ENCODE assay signal across 14 mouse cellular contexts in genomic region chr16:10510477-10511133, GRCm38 (mm10). TPM values are rescaled to one million over a fixed set of nuclear protein-coding genes. Genes with fewer than 3 reads are reported as not detected.
DNase-seq lines count a peak whose midpoint lies in the region; ATAC-seq and TF ChIP-seq lines count a peak whose summit lies in the region.
"Had no signal": no experiment of that assay in that cellular context is flagged by ENCODE, and none has a peak within 500 bp of the region (broad histone marks: within the 10 kb centered on the region; RNA-seq: fewer than 3 reads in every experiment).

No protein-coding gene starts in this region.

- TF ChIP-seq CTCF in midbrain, postnatal 0 days (IDR thresholded peaks at IDR 0.05), result no peak

- no peak overlapping the region for H3K9ac ChIP-seq in midbrain, postnatal 0 days (replicated peaks; ENCODE audit: low read length, poor library complexity, severe bottlenecking)
- H3K9ac ChIP-seq in midbrain, embryonic 16.5 days (ENCODE audit: low read depth, low read length), result no peak overlapping the region
- no peak overlapping the region for H3K9ac ChIP-seq in intestine, embryonic 16.5 days (ENCODE audit: low read depth, low read length)
- H3K9ac ChIP-seq: hindbrain, embryonic 15.5 days; liver, postnatal 0 days had no signal

- DNase-seq in heart, postnatal 14 days, result peak; percentile 33 to 36
- DNase-seq in heart, postnatal 25 days (ENCODE audit: low spot score), result no peak
- DNase-seq in midbrain, postnatal 0 days (ENCODE audit: low spot score), result peak; percentile 22
- DNase-seq in cerebellum, adult 11 months, result peak; percentile 80
- DNase-seq in gastrocnemius, postnatal 4 days (ENCODE audit: low spot score in 2 of 2), result no peak
- DNase-seq in right cerebral cortex, postnatal 14 days, result no peak
- DNase-seq: kidney, postnatal 10 days; liver, postnatal 0 days; thymus, postnatal 25 days had no signal

- H3K9me3 ChIP-seq in midbrain, postnatal 0 days (ENCODE audit: low read length), result no peaks in the 10 kb centered on the region
- no peaks in the 10 kb centered on the region for H3K9me3 ChIP-seq in midbrain, embryonic 16.5 days (replicated peaks; ENCODE audit: control insufficient read depth, low read length, poor library complexity, severe bottlenecking)
- H3K9me3 ChIP-seq in intestine, embryonic 16.5 days (ENCODE audit: control insufficient read depth, low read length), result no peaks in the 10 kb centered on the region
- H3K9me3 ChIP-seq: hindbrain, embryonic 15.5 days had no signal

- H3K4me1 ChIP-seq in midbrain, postnatal 0 days (ENCODE audit: insufficient read depth, low read length), result no peaks in the 10 kb centered on the region
- H3K4me1 ChIP-seq in midbrain, embryonic 16.5 days (ENCODE audit: control insufficient read depth, insufficient read depth, low read length), result peaks cover 4% of the 10 kb centered on the region
- H3K4me1 ChIP-seq in intestine, embryonic 16.5 days (ENCODE audit: control insufficient read depth, insufficient read depth, low read length), result no peaks in the 10 kb centered on the region

- H3K27me3 ChIP-seq in midbrain, postnatal 0 days (ENCODE audit: insufficient read depth, low read length), result no peaks in the 10 kb centered on the region
- H3K27me3 ChIP-seq in midbrain, embryonic 16.5 days (ENCODE audit: control insufficient read depth, insufficient read depth, low read depth, low read length), result no peaks in the 10 kb centered on the region
- no peaks in the 10 kb centered on the region for H3K27me3 ChIP-seq in intestine, embryonic 16.5 days (replicated peaks; ENCODE audit: control insufficient read depth, insufficient read depth, low read length)
- H3K27me3 ChIP-seq: hindbrain, embryonic 15.5 days had no signal

- 55% methylated on average over 14 of the region's 14 CpGs for WGBS in midbrain, postnatal 0 days
- 60% methylated on average over 14 of the region's 14 CpGs for WGBS in midbrain, embryonic 16.5 days
- WGBS in intestine, embryonic 16.5 days, result 55% methylated on average over 14 of the region's 14 CpGs

- H3K4me3 ChIP-seq in midbrain, postnatal 0 days (ENCODE audit: low read depth, low read length), result no peak overlapping the region
- no peak overlapping the region for H3K4me3 ChIP-seq in midbrain, embryonic 16.5 days (ENCODE audit: low read depth, low read length)
- no peak overlapping the region for H3K4me3 ChIP-seq in intestine, embryonic 16.5 days (ENCODE audit: low read length)
- H3K4me3 ChIP-seq: hindbrain, embryonic 15.5 days; myocyte had no signal

- ATAC-seq in midbrain, postnatal 0 days (ENCODE audit: low FRiP score), result no peak
- ATAC-seq in midbrain, embryonic 16.5 days, result no peak
- no peak for ATAC-seq in intestine, embryonic 16.5 days
- ATAC-seq: liver, postnatal 0 days had no signal

- H3K36me3 ChIP-seq in midbrain, postnatal 0 days (ENCODE audit: insufficient read depth, low read length), result no peaks in the 10 kb centered on the region
- no peaks in the 10 kb centered on the region for H3K36me3 ChIP-seq in midbrain, embryonic 16.5 days (ENCODE audit: control insufficient read depth, insufficient read depth, low read length)
- no peaks in the 10 kb centered on the region for H3K36me3 ChIP-seq in intestine, embryonic 16.5 days (ENCODE audit: control insufficient read depth, insufficient read depth, low read length)
- H3K36me3 ChIP-seq: hindbrain, embryonic 15.5 days had no signal

- no peak overlapping the region for H3K4me2 ChIP-seq in midbrain, postnatal 0 days (ENCODE audit: low read depth, low read length, poor library complexity, severe bottlenecking)
- no peak overlapping the region for H3K4me2 ChIP-seq in midbrain, embryonic 16.5 days (ENCODE audit: low read length)
- no peak overlapping the region for H3K4me2 ChIP-seq in intestine, embryonic 16.5 days (ENCODE audit: low read depth, low read length)
- H3K4me2 ChIP-seq: hindbrain, embryonic 15.5 days had no signal

- H3K27ac ChIP-seq in midbrain, postnatal 0 days (ENCODE audit: low read depth, low read length), result no peak overlapping the region
- H3K27ac ChIP-seq in midbrain, embryonic 16.5 days (ENCODE audit: low read length), result no peak overlapping the region
- H3K27ac ChIP-seq in intestine, embryonic 16.5 days (ENCODE audit: low read length), result no peak overlapping the region
- H3K27ac ChIP-seq: hindbrain, embryonic 15.5 days had no signal

- intact Hi-C loops in heart, postnatal 14 days (cut with DNase I), result no loop called here
- intact Hi-C loops in heart, postnatal 25 days (cut with DNase I), result no loop called here

RNA-seq across cellular contexts. Expression of gene Ciita, which starts 30.7 kb away (rescaled TPM):
- under 1 TPM; 0.29 to 0.66 TPM for total RNA-seq in heart, postnatal 14 days (2021)
- total RNA-seq in heart, postnatal 25 days (2021), result under 1 TPM; 0.52 to 0.64 TPM
- total RNA-seq in midbrain, postnatal 0 days (2014; rRNA removed), result under 0.01 and 0.09 TPM in 2 replicates
- polyA plus RNA-seq in midbrain, postnatal 0 days (2015; fragmentation: Nextera tagmentation; extraction: Ambion mirVana), result 0.26 and 0.27 TPM in 2 replicates
- polyA plus RNA-seq in midbrain, embryonic 16.5 days (2015; fragmentation: Nextera tagmentation; extraction: Ambion mirVana), result 0.53 and 0.71 TPM in 2 replicates
- total RNA-seq in gastrocnemius, postnatal 4 days (2021), result under 1 TPM; 0.17 to 0.29 TPM
- 0.49 and 0.77 TPM in 2 replicates for polyA plus RNA-seq in intestine, embryonic 16.5 days (2015; fragmentation: Nextera tagmentation; extraction: Ambion mirVana)
- total RNA-seq: layer of hippocampus, postnatal 25 days had no signal

RNA-seq across cellular contexts. Expression of gene Dexi, which starts 32.2 kb away (rescaled TPM):
- 10 to 100 TPM; 29.4 to 32.5 TPM for total RNA-seq in heart, postnatal 14 days (2021)
- 10 to 100 TPM; 34.6 to 37.4 TPM for total RNA-seq in heart, postnatal 25 days (2021)
- total RNA-seq in midbrain, postnatal 0 days (2014; rRNA removed), result 24.6 and 38.0 TPM in 2 replicates
- 16.7 and 18.2 TPM in 2 replicates for polyA plus RNA-seq in midbrain, postnatal 0 days (2015; fragmentation: Nextera tagmentation; extraction: Ambion mirVana)
- polyA plus RNA-seq in midbrain, embryonic 16.5 days (2015; fragmentation: Nextera tagmentation; extraction: Ambion mirVana), result 12.7 and 13.3 TPM in 2 replicates
- 10 to 100 TPM; 32.9 to 37.5 TPM for total RNA-seq in gastrocnemius, postnatal 4 days (2021)
- 2.9 and 6.7 TPM in 2 replicates for polyA plus RNA-seq in intestine, embryonic 16.5 days (2015; fragmentation: Nextera tagmentation; extraction: Ambion mirVana)

RNA-seq across cellular contexts. Expression of gene Clec16a, which starts 34.5 kb away (rescaled TPM):
- 10 to 100 TPM; 46.0 to 50.7 TPM for total RNA-seq in heart, postnatal 14 days (2021)
- total RNA-seq in heart, postnatal 25 days (2021), result 10 to 100 TPM; 55.1 to 56.0 TPM
- 63.8 and 65.8 TPM in 2 replicates for total RNA-seq in midbrain, postnatal 0 days (2014; rRNA removed)
- polyA plus RNA-seq in midbrain, postnatal 0 days (2015; fragmentation: Nextera tagmentation; extraction: Ambion mirVana), result 58.5 and 69.5 TPM in 2 replicates
- polyA plus RNA-seq in midbrain, embryonic 16.5 days (2015; fragmentation: Nextera tagmentation; extraction: Ambion mirVana), result 70.0 and 74.0 TPM in 2 replicates
- 10 to 100 TPM; 22.3 to 26.2 TPM for total RNA-seq in gastrocnemius, postnatal 4 days (2021)
- 22.1 and 24.3 TPM in 2 replicates for polyA plus RNA-seq in intestine, embryonic 16.5 days (2015; fragmentation: Nextera tagmentation; extraction: Ambion mirVana)

Comparison
In these comparisons a context has a peak if more than half of its experiments do, and no peak if none do; other contexts are left out.
1. DNase-seq: peak in heart, postnatal 14 days (2 of 2), midbrain, postnatal 0 days (single experiment) and cerebellum, adult 11 months (single experiment); none in heart, postnatal 25 days (single experiment), gastrocnemius, postnatal 4 days (0 of 2) and right cerebral cortex, postnatal 14 days (single experiment).